Mouse (Mus musculus) cerebellum, adult 9-11 months (tissue): Measurements from ENCODE around the gene Lce1b.
A peak's percentile ranks its signal among the peaks of the same experiment; 100 is the strongest.

Source experiments
- DNase-seq: peaks from one replicate; pipeline ENCODE4 v3.0.0; 2022

The Lce1b gene

DNA sequence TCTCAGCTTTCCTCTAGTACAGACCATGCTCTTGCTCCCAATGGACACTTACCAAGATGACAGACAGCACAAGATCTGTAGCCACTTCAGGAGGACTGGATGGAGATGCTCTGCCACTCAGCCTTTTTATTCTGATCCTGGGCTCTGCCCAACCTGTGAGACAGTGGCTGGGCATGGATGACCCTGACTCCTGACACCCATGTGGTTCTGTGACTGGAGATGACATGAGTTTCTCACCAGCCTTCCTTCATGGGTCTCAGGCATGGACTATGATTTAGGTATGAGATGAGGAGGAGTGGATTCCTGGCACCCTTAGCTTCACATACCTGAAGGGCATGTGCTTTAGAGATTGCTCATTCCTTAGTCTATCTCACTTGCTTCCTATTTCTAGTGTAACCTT lies at the start of gene Lce1b:
Gene Lce1b (minus strand): TSS at position 101 of the 400 bp plus-strand sequence.
- DNase-seq, result no peak

DNA sequence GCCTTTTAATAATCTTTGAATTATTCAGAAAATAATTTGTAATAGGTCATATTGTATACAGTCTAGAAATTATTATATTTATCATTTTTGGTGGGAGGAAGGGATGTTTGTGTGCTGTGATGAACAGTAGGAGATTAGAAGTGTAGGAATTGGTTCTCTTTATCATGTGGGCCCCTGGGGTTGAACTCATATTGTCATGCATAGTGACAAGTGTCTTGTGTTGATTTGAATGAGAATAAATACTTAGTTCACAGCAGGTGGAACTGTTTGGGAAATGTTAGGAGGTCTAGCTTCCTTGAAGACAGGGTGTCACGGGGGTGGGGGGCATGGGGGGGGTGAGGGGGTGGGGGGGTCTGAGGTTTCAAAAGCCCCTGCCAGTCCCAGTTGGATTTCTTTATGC lies 37.9 kb upstream of the Lce1b start:
- no peak for DNase-seq

DNA sequence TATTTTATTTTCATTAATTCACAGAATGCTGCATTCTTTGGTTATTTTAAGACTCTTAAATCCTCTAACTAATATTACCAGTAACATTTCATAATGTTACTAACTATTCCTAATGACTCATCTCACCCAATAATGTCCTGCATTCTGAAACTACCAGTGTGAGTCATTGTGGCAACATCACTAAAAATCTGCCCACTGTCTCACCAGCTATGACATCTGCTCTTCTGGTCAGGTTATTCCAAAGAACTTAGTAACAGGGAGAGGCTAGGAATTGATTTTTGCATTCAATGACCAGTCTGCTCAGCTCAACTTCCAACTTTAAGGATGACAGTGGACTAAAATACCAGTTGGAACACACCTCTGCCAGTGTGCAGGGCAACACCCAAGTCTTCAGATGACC lies 35.0 kb upstream of the Lce1b start:
- DNase-seq, result no peak

DNA sequence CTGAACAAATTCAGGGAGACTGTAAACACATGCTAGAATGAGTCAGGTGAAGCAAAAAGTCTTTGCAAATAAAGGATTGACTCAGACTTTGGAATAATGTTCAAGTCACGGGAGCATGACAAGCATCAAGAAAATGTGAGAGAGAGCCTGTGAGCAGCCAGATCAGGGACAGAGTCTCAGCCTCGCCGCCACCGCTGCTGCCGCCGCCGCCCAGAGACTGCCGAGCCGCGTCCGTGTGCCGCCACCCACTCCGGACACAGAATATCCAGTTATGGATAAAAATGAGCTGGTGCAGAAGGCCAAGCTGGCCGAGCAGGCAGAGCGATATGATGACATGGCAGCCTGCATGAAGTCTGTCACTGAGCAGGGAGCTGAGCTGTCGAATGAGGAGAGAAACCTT lies 32.4 kb upstream of the Lce1b start:
- peak; percentile 34 for DNase-seq

DNA sequence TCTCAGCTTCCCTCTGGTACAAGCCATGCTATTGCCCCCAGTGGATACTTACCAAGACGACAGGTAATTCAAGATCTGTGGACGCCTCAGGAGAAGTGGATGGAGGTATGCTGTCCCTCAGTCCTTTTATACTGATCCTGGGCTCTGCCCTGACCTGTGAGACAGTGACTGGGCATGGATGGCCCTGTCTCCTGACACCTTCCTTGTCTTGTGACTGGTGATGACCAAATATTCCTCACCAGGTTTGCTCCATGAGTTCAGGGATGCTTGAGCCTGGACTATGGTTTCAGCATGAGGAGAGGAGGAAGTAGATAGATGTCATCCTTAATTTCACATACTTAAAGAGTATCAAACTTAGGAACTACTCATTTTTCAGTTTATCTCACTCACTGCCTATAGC lies 30.4 kb upstream of the Lce1b start, which contains the start of gene Lce1d:
Gene Lce1d (minus strand): TSS at position 101 of the 400 bp plus-strand sequence.
- no peak for DNase-seq

DNA sequence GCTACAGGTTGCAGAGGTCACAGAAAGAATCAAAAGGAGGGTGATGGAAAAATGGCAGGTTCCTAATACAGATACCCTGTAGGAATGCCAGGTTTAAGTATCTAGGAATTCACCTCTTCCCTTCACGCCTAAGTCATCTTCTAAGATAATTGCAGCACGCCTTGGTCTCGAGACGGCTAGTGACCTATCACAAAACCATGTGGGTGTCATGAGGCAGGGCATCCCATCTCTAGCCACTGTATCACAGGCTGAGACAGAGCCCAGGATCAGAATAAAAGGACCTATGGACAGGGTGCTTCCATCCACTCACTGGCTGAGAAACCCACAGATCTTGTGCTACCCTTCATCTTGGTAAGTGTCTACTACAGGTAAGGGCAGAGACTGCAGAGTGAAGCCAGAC lies 22.2 kb upstream of the Lce1b start, which contains the start of gene Lce1c:
Gene Lce1c (plus strand): TSS at position 301 of the 400 bp plus-strand sequence.
- no peak for DNase-seq

DNA sequence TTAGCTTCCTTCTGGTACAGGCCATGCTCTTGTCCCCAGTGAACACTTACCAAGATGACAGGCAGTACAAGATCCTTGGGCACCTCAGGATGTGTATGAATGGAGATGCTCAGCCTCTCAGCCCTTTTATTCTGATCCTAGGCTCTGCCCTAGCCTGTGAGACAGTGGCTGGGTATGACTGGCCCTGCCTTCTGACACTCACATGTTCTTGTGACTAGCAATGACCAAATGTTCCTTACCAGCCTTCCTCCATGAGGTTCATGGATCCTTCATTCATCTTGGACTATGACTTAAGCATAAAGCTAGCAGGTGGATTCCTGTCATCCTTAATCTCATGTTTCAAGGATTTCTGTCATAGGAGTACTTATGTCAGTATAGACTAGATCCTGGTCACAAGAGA lies 13.5 kb upstream of the Lce1b start, which contains the start of gene Lce1a2:
Gene Lce1a2 (minus strand): TSS at position 101 of the 400 bp plus-strand sequence.
- DNase-seq, result no peak

DNA sequence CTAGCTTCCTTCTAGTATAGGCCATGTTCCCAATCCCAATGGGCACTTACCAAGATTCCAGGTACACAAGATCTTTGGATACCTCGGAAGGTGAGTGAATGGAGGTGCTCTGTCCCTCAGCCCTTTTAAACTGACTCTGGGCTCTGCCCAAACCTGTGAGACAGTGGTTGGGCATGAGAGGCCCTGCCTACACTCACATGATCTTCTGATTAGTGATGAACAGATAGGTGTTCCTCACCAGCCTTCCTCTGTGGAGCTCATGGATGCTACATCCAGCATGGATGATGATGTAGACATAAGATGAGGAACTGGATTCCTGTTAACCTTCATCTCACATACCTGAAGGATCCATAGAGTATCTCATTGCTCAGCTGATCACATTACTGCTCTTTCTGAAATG lies 8.5 kb downstream of the Lce1b start, which contains the start of gene Lce1a1:
Gene Lce1a1 (minus strand): TSS at position 101 of the 400 bp plus-strand sequence.
- no peak for DNase-seq

DNA sequence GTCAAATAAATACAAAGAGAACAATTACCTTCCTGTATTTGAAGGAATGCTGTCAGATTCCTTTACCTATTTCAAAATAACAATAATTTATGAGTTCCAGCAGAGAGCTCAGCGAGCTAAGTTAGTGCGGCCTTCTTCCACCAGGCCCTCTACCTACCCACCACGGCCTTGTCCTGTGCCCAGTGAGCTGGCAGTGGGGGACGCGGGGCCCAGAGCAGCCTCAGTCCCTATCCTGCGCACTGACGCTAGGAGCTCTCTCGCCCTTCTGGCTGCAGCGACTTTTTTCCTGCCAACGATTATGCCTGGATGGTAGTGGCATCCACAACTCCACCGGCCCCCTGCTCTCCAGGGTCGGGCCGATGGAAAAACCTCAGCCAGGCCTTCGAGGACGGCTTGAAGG lies 16.9 kb downstream of the Lce1b start:
- DNase-seq, result no peak

DNA sequence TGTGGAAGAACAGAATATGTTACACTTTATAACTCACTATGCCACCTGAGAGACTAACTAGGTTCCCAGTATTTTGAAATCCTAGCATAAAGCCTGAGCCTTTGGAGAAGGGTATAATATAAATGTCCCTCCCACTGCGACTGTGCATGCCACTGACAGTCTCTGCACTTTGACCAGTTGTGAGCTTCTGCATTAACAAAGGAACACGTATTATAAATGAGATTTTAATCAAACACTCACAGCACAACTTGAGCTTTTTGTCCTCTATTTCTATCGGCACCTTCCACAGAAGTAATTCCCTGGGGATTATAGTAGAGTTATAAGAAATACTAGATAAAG lies 18.1 kb downstream of the Lce1b start:
- DNase-seq, result no peak

DNA sequence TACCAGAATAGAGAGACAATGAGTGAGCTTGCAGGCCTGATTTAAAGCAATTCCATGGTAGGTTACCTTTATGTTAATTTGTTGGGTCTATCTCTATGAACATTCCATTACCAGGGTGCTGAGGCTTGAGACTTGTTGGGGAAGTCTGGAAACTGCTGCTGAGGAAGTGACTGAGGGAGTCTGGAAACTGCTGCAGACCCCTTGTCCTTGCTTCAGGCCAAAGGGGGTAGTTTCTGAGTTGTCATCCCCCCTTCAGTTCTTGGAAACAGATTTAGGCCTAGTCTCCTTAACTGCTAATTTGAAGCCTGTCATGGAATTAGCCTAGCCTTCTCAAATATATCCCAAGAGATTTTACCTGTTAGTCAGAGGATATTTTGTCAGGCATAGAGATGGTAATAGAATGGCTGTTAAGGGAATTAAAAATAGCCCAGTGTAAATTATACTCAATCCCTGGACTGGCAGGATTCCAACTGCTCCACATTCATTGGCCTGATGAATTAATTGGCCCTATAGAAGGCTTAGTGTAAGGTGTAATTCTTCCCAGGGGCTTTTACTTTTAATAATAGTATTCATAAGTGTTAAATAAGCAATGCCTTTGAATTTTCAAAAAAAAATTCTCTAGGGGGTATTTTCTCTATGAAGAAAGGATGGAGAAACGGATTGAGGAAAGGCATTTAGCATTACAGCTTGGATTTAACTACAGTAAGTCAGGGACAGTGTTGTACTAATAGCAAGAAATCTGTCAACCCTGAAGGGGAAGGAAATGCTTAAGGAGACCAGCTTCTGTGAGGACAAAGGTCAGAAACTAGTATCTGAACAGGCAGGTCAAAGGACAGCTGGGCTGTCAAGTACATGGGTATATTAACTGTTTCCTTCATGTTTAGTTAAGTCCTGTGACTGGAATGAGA lies 18.7 kb downstream of the Lce1b start:
- no peak for DNase-seq

DNA sequence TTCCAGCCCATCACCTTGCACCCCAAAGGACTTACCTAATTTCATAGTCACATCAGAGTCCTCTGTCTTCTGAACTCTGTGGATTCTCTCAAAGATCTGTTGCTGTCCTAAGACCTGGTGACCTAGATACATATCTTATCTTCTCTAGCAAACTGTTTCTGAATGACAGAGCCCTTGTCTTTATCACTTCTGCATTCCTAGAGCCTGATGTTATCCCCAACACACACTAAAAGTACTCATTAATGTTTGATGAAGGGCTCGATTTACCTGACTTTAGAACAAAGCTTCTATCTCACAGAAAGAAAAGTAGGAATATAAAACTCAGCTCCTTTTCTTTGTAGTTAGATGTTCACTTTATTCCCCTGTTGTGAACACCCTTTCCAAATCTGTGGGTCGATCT lies 35.2 kb downstream of the Lce1b start, which contains the start of gene Lce6a:
Gene Lce6a (minus strand): TSS at position 101 of the 400 bp plus-strand sequence.
- no peak for DNase-seq

DNA sequence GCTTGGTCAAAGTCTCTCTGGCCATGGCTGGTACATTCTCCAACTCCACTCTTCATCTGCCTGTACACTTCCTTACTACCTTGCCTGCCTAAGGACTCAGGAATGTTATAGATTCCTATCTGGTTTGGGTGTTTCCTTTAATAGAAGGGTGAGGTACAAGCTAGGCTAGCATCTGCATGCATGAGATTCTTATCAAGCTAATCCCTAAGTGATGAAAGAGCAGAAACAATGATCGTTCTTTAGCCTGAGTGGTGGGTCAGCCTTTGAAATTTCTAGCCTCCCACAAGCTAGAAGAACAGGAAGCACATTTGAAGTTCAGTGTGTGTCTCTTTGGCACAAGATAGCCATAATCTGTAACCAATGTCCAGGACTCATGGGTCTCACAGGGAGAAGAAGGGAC lies 46.9 kb downstream of the Lce1b start:
- DNase-seq, result no peak

DNA sequence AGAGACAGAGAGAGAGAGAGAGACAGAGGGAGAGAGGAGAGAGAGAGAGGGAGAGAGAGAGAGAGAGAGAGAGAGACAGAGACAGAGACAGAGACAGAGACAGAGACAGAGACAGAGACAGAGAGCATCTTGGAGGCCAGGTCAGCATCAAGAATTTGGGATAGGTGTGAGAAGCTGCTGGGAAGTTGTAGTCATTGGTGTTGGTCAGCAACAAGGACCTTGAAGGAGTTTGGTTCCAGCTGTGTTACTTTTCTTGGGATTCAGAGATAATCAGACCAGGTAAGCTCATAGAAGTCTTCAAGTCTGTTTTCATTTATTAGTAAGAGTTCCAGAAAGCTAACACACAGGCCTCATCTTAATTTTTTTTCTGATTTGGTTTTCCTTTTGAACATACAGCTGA lies 49.3 kb downstream of the Lce1b start, which contains the start of gene 2210017I01Rik:
Gene 2210017I01Rik (minus strand): TSS at position 101 of the 400 bp plus-strand sequence.
- DNase-seq, result no peak
